Mouse (Mus musculus) natural killer cell, adult 2 months (primary cell): ENCODE results near the gene Bach1.
A peak's percentile ranks its signal among the peaks of the same experiment; 100 is the strongest.

ENCODE experiments used
- DNase-seq, 2 experiments: peaks; one replicate each; pipeline ENCODE4 v3.0.0; 2022; ENCODE audit warnings: low spot score in 2 of 2

Gene Bach1

DNA sequence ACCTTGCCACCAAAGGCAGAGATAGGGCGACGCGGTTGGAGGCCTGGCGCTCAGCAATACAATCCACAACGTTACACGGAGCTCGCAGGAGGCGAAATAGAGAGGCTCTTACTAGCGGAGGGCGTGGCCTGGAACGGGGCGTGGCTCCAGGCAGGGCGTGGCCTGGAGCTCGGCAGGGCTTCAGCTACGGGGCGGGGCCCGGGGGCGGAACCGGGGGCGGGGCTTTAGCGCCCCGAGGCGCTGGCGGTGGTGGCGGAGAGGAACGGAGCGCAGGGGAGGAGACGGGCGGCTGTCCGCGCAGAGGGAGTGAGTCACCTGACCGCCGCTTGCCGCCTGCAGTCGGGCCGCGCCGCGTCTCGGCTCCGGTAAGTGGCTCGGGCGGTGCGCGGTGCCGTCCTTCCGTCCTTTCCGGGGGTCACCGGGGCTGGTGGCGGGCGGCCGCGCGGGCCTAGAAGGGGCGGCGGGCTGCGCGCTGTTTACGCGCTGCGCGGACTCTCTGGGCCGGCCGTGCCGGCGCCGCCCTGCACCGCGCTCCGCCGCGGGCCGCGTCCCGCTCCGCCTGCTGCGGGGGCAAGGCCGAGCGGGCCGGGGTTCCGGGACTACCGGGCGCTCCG lies at the start of gene Bach1:
Gene Bach1 (plus strand): TSS at position 254 of the 614 bp plus-strand sequence.
- peak; percentile 88 to 92 for DNase-seq

DNA sequence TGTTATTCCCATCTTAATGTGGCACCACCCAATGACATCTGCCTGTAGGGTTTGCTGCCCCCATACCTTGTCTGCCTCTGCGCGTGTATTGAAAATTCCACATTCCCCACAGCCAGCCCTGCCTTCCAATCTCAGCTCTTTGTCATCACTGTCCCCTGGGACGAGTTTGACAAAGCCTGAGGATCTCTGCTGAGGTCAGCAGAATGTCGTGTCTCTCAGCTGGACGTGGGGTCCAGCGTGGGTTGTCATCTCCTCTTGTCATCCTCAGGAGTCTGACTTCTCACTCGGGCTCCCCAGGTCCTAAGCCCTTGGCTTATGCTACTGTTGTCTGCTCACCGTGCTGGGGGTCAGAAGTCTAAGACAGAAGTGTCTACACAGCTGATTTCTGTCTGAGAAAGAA lies 46.4 kb upstream of the Bach1 start:
- no peak for DNase-seq

- no peak for DNase-seq
These were observed 45.8 kb upstream of the Bach1 start for GRCm38 (mm10) chr16:87652924-87653323.

DNA sequence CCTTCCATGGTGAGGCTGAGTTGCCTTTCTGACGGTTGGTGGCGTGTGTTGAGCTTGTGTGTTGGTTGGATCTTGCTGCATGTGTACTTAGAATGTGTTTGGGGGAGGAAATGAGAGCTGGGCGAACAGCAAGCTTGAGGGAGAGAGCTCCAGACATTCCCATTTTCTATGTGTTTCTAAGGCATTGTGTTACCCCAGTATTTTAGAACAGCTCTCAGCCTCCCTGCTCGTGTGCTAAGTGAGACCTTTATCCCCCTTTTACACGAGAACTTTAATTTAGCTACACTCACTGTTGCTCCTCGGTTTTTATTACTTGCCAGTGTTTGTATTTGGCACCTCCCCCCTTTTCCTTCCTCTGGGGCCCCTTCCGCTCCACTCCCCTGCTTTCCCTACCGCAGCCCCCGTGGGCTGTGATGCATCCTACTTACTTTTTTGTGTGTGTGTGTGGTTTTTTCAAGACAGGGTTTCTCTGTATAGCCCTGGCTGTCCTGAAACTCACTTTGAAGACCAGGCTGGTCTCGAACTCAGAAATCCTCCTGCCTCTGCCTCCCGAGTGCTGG lies 44.6 kb upstream of the Bach1 start:
- DNase-seq = no peak

GRCm38 (mm10) chr16:87655005-87655404 lies 43.7 kb upstream of the Bach1 start:
- DNase-seq = no peak

- DNase-seq = no peak
These were observed 43.2 kb upstream of the Bach1 start for GRCm38 (mm10) chr16:87655579-87655978.

DNA sequence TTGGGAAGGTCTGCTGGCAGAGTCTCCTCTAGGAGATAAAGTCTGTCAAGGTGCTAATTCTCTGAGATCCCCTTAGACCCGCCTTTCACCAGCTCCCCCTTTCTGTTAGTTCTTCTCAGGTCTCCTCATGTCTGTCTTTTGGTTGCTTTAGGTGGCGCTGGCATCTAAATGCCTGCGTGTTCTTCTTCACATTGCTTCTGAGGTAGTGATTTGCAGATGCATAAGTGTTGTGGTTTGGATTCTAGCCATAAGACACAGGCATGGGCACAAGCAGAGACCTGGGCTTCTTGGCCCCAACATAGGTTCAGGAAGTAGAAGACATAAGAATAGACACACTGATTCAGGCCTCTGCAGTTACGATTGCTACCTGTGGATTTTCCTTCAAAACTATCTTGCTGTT lies 42.0 kb upstream of the Bach1 start:
- DNase-seq = no peak

DNA sequence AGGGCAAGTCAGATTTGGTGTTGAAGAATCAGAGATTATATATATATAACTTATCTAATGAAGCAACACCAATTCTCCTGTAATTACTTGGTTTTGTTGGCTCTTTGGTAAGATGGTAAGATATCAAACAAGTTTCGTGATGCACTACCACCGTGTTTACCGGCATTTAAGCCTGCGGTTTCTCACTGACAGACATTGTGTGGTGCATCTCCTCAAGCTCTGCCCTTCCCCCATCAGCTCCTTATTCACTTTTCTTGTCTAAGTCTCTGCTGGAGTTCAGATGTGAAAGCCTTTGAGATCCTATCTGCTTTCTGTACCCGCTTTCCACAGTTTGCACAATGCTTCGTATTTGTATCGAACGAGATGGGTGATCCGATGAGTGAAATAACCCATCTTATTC lies 41.5 kb upstream of the Bach1 start:
- no peak for DNase-seq

GRCm38 (mm10) chr16:87661024-87661471 lies 37.7 kb upstream of the Bach1 start:
- DNase-seq = peak in 1 of 2 experiments; percentile 23

DNA sequence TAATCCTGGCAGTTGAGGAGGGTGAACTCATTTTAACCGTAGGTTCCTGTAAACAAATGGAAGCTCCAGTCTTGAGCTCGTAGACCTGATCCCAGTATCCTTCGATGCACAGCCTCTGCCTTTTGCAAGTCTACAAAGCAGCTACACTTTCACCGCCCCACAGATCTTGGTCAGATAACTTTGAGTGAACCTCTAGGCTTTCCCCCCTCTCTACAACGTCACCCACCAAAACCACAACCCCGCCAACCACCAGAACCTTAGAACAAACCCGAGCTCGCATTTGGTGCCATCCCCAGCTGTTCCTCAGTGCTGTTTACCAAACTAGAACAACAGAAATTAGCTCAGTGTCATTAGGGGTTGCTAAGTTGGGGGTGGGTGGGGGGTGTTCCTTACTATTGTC lies 37.1 kb upstream of the Bach1 start:
- peak; percentile 28 to 43 for DNase-seq

DNA sequence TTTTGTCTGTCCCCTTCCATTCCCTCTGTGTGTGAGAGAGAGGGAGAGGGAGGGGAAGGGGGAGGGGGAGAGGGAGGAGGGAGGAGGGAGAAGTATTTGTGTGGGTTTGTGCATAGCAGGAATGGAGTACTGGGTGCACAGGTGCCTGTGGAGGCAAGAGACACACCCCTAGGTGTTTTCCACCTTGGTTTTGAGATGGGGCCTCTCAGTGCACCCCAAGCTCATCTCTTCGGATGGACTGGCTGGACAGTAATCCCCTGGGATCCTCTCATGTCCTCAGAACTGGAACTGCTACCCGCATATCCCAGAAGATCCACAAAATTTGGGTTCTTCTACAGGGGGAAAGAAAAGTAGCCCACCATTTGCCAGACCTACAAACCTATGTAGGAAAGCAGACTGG lies 36.2 kb upstream of the Bach1 start:
- no peak for DNase-seq

DNA sequence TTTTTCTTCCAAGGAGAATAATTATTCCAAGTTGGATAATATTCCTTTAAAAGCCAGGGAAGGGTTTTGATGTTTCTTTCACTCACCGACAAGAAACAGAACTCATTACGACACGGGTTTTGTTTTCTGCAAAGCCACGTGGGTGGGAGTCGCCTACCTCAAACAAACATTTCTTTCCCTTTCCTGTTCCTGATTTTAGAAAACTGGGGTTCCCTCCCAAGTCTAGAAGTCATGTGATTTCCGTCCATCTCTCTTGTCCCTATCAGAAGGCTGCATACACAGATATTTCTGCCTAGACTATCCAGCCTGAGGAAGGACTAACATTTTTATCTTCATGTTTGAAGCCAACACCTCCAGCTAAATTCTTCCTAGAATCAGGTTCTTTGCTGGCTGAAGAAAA lies 34.9 kb upstream of the Bach1 start:
- no peak for DNase-seq

- DNase-seq = no peak
These were observed 33.5 kb upstream of the Bach1 start for GRCm38 (mm10) chr16:87665246-87665645.

DNA sequence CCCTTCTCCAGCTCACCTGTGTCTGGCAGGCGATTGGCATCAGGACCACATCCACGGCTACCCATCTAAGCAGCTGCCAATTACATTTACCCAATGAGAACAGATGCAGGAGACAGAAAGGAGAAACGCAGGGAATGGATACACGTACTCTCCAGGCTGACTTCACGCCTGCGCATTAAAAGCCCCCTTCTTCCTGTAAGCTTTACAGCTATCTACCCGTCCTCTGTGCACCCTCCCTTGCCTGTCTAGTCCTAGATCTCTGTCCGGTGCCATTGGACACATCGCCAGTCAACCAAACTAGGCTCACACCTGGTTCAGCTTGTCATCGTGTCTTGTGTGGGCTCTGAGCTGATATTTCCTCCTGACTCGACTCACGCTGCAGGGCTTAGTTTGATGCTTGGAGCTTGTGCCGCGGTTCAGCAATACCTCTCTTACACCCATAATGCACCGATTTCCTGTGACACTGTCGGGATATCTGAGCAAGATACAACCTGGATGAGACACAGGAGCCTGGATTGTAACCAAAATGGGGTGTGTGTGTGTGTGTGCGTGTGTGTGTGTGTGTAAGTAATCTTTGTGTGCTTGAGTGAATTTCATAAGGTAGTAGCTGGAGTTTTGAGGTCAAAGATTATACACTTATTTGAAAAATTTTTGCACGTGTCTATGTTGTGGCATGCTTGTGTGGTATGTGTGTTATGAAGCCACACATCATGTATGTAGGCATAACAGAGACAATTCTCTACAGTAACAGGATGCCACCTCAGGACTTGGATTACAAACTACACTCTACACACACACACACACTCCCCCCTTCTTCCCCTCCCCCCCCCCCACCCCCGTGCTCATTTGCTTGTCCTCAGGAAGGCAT lies 32.8 kb upstream of the Bach1 start:
- DNase-seq = no peak

- no peak for DNase-seq
These were observed 32.1 kb upstream of the Bach1 start for GRCm38 (mm10) chr16:87666620-87667004.

DNA sequence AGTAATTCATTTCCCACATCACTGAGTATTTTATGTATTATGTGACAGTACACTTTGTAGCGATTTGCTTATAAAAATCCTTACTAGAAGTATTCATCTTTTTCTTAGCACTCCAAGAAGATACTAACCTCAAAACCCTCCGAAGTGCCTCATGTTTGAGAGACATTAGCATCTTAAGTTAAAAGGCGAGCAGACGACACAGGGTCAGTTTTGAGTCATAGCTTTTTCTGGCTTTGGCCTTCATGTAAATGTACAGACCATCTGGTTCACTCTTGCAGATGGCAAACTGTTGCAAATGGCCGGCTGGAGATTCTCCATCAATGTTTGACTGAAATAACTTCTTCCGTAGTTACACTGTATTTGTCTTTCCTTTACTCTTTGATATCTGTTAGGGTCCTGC lies 30.7 kb upstream of the Bach1 start:
- DNase-seq = no peak

DNA sequence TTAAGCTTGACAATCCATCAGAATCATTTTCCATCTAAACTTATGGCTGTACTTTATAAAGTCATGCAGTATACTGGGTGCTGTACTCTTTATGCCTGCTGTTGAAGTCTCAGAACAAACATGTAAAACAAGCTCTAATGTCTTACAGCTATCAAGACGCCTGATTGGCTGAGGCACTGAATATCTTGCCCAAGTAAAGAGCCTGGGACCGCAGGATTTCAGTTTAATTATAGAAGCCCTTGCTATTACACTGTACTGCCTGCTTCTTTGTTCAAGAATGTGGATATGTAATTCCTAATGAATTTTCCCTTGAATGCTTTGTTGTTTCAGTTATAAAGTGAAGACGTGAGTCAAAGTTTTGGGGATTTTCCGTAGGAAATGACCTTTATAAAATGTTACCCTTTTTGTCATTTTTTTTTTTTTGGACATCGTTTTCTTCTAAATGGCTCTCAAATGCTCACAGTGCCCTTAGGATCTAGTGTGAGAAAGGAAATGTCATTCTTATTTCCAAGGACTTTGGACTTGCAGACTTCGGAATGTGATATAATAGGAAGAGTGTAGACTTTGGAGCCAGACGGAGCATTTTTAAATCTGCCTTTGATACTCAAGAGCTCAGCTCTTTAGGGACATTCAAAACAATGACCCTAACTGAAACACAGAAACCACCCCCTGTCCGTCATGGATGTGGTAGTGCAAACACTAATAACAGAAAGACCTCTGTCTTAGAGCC lies 28.5 kb upstream of the Bach1 start:
- DNase-seq = no peak

- no peak for DNase-seq
These were observed 28.0 kb upstream of the Bach1 start for GRCm38 (mm10) chr16:87670821-87671165.

GRCm38 (mm10) chr16:87671336-87671735 lies 27.4 kb upstream of the Bach1 start:
- DNase-seq = no peak

DNA sequence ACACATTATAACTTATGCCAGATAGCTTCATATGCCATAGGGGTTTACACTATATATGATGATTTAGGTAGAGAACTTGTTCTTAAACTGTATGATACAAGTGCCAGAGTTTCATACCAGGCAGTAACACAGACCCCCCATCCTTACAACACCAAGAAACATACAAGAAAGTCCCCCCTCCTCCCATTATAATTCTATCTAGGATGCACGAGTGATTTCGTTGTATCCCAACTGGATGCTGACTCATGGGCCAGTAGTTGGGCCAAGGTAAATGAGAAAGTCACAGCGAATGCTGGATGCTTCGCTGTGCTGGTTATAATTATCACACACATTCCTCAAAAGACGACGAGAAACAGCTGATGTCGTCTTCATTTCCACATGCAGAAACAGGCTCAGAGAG lies 25.6 kb upstream of the Bach1 start:
- DNase-seq = no peak

GRCm38 (mm10) chr16:87676182-87676581 lies 22.6 kb upstream of the Bach1 start:
- no peak for DNase-seq

DNA sequence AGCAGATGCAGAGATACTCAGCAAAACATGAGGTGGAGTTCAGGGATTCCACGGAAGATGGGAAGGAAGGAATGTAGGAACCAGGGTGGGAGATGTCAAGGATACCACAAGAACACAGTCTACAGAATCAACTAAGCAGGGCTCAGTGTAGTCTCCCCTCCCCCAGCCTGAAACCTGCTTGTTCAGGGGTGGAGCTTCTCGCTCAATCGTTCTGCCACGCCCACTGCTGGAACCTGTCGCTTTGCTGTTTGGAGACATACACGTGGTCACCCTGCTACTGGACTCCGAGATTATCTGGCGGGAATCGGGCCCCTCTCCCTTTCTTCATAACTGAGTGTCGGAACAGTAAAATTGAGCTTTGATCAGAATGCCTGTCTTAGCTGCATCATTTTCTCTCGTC lies 20.1 kb upstream of the Bach1 start:
- no peak for DNase-seq
